Mouse (Mus musculus): ENCODE measurements at regions not wholly inside any gene's neighbourhood (a gene's known extent, or its start where the extent isn't known, plus 50 kb on each side); places are given as distances from the start of the nearest gene placed in this dataset.
A peak's percentile ranks its signal among the peaks of the same experiment; 100 is the strongest.

DNA sequence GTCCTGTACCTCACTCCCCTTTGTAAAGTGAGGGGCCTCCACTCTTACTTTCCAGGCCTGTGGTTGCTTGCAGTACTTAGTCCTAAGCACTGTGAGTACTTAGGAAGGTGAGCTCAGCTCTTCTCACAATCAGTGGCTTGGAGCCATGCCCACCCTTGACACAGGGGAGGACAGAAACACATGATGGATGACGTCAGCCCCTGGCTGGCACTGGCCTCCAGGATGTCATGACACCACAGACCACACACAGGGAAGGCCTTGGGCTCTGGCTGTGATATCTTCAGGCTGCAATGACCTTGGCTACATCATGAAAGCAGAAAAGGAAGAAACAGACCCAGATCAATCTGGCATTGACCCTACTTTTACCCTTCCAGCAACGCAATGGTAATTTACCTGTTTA, 113.0 kb upstream of the Zmiz1 start:
- DNase-seq = peak; percentile 63 to 68

DNA sequence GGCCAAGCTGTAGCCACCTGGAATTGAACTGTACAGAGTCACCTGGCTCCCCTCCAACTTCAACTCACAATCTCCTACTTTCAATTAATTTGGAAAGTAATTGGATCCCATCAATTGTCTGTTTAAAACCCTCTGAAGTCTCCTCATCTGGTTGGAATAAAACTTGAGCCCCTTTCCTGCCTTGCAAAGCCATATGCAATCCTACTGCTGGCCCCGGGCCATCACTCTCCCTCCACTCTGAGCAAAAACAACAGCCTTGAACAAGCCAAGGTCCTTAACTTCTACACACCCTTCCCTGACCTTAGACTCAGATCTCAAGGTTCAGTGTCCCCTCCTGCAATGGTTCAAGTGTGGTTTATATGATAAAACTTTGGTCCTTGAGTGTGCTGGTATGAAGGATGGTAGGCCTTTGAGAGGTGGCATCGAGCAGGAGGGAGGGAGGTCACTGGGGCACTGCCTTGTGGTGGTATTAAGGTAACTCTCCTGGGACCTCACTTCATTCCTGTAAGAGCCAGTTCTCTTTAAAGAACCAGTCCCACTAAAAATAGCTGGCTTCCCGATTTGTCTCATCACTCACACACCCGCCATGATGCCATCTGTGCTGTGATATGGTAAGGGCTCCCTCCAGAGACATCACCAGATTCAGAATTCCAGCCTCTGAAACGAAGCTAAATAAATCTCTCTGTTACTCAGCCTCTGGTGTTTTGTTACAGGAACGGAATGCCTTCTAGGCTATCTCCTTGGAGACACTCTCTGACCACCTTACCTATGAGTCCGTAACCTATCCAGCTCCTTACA, 112.0 kb upstream of the Zmiz1 start:
- peak; percentile 56 to 61 for DNase-seq

DNA sequence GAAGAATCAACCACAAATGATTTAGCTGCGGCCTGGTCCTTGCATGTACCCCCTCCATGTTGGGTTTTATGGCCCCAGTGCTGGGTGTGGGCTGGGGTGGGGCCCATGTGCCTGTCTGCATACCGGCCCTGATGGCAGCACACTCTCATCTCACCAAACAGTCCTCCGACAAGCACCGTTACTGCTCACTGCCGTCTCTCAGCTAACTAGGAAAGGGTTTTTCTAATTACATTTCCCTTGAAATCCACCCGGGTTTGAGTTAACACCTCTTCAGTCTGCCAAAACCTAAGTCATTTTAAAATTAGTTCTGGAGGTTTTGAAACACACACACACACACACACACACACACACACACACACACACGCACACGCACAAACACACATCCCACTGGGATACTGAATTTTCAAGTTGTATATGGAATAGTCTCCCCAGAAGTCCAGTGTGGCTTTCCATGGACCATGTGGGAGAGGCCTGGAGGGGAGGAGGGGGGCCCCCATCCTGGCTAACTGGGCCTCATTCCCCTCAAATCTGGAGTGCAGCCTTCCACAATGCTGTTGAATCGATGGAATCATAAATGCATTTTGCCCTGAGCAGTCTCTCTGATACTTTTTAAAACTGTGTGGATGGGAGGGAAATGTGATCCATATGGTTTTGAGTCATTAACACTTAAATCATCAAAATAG, 108.6 kb upstream of the Zmiz1 start:
- DNase-seq = no peak

DNA sequence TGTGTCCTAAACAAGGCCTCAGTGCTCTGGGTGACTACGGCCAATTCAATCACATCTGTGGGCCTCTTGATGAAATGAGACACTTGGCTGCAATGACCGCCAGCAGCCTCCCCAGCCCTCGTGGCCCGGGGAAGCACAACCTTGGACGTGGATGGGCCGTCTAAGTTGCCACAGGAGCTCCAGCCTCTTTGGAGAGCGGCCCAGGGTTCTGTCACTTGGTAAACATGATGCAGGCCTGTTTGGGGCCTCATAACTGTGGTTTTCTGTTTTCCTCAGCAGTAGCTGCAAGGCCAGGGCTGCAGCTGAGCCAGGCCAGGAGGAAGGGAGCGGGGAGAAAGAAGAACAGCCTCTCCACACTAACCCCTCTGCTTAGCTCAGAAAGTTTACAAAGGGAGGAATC, 105.2 kb upstream of the Zmiz1 start:
- peak; percentile 70 to 77 for DNase-seq

DNA sequence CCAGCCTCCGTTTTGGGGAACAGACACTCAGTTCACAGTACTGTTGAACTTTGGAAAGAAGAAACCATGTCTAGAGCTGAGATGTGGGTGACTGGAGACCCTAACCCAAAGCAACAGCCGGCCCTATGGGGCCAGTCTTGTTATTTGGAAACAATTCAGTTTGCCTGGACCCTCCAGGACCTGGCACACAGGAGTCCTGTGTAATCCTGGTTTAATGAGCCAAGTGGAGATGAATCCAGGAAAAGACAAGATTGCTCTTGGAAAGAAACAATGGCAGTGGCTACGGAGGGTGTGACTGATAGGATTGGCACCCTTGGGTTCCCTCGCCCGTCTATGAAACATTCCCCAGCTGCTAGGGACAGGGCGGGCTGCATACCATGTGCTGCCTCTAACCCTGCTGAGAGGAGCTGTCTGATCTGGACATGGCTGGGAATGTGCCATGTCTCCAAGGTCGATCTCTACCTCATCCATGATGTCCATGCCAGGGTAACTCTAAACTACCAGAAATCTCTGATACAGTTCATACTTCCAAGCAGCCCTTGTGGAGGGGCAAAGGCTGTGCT, 104.6 kb upstream of the Zmiz1 start:
- peak; percentile 64 to 74 for DNase-seq

DNA sequence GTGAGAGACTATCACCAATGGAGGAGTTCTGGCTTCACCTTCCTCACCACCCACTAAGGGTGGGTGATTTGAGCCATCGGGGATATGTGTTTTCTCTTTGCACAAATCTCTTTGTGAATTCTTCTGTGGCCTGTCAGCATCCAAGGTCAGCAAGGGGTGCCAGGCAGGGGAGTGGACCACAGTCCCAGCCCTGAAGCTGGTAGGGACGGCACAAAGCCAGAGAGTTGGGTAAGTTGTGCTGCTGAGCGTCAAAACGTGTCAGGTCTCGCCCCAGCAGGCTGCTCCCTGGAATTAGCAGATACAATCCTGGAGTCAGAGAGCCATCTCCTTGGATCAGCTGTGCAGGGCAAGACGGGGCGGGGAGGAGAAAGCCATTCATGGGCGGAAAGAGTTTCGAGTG, 101.2 kb upstream of the Zmiz1 start:
- DNase-seq = peak; percentile 36 to 43

DNA sequence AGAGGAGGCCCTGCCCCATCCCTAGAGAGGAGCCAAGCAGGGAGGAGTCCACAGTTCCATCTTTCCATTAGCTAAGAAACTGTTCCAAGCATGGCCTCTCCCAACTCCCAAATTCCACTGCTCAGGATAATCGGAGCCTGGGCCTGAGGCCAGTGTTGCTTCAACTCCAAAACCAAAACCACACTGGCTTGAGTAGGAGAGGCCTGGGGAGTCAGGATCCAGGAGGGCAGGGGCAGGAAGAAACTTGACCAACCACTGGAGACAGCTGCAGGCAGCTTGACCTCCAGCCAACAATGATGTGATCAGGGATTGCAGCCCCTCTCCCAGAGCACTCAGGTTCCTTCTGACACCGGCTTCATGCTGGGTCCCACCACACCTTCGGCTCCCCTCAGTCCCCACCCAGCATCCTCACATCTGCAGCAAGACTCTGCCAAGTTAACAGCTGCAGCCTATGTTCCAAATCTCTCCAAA, 99.1 kb upstream of the Zmiz1 start:
- no peak for DNase-seq

DNA sequence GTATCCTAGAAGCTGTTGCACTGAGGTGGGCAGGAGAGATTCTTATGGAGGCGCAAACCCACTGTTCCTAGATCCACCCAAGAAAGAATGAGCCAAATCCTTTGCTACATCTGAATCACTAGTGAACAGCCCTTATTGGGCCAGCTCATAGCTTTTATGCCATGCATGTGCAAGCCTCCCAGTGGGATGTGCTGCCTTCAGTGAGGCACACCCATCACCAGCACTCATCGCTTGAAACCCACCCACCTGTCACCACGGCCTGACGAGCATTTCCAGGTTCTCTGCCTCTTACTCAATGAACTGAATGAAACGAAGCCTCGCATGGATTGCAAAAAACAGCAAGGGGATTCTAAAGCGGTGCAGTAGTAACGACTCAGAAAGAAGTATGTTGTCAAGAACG, 98.3 kb upstream of the Zmiz1 start:
- DNase-seq = no peak

DNA sequence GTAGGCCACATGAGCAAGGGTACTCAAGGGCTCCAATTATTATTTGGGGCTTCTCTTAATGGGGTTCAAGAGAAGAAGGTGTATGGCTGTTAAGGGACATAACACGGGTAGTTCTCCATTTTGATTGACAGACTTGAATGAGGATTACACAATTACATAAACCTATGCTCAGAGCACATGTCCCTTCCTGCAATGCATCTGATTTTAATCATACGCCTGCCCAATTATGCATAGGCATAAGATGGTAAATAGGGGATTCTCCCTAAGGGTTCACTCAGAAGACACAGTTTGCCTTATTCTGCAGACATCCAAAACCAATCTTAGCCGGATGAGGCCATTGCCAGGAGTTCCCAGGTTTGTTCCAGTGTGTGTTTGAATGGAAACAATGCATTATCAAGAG, 97.9 kb upstream of the Zmiz1 start:
- DNase-seq = no peak

DNA sequence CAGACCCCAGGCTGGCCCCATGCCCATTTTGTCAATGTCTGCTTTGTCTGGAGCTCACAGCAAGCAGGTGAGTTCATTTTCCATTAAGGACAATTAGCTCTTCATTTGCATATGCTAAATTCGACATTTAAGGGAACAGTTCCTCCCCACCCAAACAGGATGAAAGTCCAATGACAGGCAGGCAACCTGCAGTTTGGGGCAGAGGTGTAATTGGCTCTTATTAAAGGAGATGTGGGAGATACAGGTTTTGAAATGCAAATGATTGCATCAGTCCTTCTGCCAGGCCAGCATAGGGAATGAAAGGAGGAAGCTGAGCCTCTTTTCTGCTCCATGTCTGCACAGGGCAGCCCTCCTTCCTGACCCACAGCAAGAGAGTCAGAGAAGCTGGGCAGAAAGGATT, 96.2 kb upstream of the Zmiz1 start:
- DNase-seq = peak in 1 of 2 experiments; percentile 37

DNA sequence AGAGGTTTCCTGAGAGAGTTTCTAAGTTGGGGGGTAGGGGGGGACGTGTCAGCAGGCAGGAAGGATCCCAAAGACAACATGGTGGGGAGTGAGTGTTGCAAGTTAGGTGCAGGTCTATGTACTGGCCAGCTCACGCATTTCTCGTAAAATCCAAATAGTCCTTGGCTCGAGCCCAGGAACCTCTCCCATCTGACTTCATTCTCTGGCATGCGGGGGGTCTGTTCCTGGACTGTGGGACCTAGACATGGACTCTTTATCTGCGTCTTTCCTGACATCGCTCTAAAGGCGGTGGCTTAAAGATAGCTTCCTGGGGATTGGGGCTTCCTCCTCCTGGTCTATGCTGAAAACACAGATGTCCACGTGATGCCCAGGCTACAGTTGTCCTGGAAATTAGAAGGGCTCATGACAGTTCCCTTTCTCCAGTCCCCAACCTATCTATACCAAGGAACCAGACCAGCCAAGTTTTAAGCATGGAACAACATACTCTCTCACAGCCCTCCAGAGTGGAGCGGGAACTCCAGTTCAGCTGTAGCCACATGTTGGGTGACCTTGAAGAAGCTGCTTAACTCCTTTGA, 93.7 kb upstream of the Zmiz1 start:
- DNase-seq = no peak

DNA sequence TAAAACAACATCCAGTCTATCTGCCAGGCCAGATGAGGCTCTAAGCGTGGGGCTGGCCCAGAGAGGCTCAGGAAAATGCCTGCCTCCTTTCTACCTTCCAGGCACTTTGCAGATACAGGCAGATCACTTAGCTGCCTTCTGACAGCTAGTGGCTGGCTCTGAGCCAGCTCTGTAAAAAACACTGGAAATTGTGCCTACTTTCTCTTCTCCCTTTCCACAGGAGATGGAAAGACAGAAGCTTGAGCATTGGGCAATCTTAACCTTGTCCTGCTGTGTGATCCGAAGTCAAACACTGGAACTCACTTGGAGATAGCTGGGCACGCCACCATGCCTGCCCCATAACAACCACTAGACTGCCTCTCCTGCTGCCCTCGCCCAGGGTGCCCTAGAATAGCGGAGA, 93.0 kb upstream of the Zmiz1 start:
- peak; percentile 57 to 60 for DNase-seq

DNA sequence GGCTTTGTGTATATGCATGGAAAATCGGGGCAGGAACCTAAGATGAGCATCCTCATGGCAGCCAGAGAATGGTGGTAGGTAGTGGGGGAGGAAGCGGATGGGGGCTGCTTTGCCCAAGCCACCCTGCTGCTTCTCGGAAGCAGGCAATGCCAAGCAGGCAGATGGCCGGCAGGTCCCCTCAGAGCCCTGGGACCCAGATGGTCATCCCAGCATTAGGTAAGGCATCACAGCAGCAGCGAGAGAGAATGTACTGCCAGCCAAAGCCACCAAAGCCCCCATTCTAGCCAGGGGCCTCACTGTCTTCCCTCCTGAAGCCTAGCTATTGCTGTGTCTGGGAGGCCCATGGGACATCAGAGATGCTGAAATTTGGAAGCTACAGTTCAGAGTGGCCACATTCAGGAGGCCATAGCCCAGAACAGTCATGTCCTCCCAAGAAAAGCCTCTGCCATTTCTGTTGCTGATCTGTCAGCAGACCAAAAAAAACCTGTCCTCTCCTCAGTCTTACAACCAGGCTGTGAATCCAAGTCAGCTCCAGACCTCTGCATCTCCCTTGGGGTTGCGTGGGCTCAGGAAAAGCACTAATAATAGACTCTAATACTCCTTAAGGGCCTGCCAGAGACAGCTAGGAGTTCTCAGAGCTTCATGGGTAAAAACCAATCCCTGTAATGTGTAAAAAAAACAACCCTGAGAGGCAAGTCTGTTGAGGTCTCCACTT, 88.5 kb upstream of the Zmiz1 start:
- peak; percentile 92 to 96 for DNase-seq

DNA sequence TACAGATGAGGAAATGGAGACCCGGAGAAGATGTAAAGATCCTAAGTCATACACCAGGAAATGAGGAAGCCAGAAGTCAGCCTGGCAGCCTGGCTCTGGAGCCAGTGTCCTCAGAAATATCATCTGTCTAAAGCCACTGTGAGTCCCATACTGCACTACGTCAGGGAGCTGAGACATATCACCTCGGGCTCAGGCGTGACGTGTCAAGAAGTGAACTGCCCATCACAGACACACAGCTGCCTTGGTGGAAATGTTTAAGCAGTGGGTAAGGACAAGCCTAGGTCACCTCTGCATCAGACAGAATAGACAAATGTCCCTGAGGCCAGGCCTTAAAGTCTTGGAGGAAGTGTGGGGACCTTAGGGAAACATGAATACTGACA, 88.0 kb upstream of the Zmiz1 start:
- DNase-seq = peak in 1 of 2 experiments; percentile 53

DNA sequence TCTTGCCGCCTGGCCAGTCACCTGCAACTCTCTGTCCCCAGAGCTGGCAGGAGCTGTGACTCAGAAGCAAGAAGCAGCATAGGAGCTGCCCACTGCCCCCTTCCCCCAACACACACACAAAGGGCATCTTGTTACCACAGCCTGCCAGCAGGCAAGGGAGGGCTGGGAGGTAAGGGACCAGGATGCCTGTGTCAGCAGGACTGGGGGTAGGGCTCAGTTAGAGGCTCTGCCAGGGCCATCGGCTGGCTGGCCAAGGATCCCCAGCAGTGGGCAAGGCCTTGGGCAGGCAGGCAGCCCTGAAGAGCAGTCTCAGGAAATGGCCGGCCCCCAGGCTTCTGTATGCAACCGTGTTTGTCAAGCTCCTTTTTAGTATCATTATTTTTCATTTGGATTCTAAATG, 87.3 kb upstream of the Zmiz1 start:
- peak; percentile 84 to 92 for DNase-seq

DNA sequence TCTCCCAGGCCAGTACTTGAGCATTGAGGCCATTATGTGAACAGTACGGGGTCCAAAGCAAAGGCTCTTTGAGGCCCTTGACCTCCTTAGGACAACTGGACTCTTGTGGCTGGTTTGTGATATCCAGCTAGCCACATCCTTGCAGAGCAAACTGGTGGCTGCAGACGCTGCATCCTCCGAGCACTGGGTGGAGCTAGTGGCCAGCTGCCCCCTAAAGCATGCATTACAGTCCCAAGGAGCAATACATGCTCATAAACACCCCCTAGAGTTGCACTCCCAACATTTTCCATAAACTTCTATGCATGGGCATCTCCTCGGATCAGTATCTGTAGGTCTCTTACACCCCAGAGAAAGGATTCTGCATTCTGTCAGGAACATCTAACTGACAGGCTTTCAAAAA, 86.4 kb upstream of the Zmiz1 start:
- DNase-seq = no peak

DNA sequence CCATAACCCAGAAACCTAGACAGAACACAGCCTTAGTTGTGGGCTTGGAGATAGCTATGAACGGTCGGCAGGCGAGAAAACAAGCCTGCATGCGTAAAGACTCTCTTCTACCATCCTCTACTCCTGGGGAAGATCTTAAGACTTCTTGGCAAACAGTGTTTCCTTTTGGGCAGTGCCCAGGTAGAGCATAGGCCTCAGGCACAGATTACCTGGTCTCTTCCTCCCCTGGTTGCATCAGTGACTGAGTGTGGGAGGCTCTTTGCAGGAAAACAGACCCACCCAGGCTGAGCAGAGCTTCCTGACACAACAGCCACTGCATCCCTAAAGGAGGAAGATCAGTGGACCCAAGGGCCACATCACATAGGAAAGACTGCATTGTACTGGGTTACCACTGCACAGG, 85.8 kb upstream of the Zmiz1 start:
- no peak for DNase-seq

DNA sequence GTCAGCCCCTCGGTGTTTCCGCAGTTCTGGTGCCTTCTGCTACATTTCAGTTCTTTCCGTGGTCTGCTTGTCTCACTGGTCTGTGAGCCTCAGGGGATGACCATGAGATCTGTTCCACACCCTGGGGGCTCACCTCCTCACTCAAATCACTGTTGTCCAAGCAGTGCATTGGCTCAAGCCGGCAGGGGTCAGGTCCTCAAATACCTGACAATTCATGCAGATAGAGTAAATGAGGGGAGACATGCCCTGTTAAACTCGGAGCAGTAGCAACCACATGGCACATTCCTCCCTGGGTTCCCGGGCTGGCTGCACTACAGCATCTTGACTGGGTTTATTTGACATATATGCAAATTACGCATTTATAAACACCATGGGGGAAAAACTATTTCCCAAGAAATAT, 84.0 kb upstream of the Zmiz1 start:
- no peak for DNase-seq

DNA sequence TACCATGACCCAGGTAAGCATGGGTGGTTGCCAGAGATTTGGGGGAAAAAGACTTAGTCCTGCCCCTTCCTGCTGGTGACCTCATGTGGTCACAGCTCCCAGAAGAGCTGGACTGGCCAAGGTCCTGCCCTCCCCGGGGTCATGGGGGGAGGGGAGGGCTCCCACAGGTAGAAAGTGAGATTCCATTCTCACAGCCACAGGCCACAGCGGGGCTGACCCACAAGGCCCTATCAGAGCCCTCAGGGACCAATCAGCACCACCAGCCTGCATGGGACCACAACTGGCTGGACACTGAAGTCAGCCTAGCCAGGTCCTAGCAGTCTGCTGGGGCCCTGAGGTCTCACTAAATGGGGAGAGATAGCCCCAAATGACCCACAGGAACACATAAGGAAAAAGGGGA, 81.9 kb upstream of the Zmiz1 start:
- peak in 1 of 2 experiments; percentile 38 for DNase-seq

DNA sequence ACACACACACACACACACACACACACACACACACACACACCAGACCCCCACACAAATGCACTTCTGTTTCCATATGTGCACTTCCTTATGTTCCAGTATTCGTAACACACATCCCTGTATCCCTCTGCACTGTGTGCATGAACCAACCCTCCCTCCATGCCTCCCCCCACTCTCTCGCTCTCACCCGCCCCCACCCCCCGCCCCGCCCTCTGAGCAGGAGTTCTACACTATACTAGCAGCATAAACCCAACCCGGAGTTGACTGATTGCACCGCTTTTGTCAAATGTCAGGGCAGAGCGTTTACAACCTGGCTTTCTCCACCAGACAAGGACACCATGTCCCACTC, 81.5 kb upstream of the Zmiz1 start:
- no peak for DNase-seq

DNA sequence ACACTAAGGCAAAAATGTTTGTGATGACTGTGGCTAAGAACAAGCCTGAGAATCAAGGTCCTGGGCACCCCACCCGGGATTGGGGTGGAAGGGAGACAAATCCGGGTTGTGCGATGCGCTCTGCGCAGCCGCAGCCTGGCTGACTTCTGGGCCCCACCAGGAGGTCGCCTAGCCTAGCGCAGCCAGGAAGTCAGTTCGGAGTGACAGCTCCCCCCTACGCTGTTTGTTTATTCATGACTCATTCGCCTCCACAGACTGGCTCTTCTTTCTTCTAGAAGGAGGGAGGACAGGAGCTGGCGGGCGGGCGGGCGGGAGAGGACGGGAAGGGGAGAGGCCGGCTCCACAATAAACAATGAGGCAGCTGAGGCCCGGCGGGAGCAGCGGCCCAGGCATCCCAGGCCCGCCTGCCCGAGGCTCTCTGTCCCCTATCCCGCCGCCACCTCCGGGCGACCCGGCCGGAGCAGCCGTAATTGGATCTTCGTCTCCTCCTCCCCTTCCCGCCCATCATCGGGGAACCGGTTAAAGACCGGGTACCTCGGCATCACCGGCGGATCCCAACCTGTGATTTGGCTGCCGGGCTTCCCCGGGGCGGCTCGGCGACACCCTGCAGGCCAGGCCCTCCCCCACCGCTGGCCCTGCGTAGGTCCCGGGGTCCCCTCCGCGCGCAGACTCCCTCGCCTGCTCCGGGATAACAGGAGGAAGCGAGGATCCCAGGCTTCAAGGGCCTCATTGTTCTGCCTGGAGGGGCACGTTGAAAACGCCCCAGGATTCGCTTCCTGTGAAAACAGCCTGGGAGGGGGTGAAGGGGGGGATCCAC, 80.9 kb upstream of the Zmiz1 start:
- DNase-seq = peak; percentile 93 to 95

DNA sequence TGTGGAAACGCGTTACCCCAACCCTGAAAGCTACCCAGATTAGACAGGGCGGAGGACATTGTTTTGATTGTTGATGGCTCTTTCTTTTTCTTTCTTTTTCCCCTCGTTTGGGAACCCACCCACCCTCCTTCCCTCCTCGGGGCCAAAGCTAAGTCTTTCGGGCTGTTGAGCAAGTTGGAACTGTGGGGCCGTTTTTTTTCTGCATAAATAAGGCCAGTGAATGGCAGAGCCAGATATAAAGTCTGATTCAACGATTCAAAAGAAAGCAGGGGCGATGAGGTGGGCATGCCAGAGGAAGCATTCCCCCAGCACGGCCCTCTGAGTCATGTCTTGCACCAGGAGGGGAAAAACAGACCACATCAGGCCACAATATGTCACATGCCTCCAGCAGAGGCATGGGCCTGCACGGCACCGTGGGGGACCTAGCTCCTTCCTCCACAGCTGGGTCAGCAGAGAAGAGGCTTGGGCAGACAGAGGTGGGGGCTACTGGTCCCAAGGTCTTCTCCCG, 80.2 kb upstream of the Zmiz1 start:
- peak; percentile 60 to 63 for DNase-seq
